Mouse (Mus musculus): ENCODE data around the gene Fam173a. TPM values are rescaled to one million over a fixed set of nuclear protein-coding genes. Genes with fewer than 3 reads are reported as not detected.

Gene Fam173a
- polyA plus RNA-seq, 1 experiment from 2014 or later: 82.3 TPM

- H3K27ac ChIP-seq (ENCODE audit: low read depth, low read length): no peak overlapping the region
- H3K4me3 ChIP-seq (ENCODE audit: low read depth, low read length): 0 out of 2 replicates have a peak overlapping the region, but pooled peaks have one; percentile 38
- no peak for DNase-seq (ENCODE audit: low spot score)
- no peaks in the 10 kb centered on the region for H3K9me3 ChIP-seq (replicated peaks; ENCODE audit: control insufficient read depth, low read length)
- no peak for ATAC-seq
- peaks cover 47% of the 10 kb centered on the region for H3K36me3 ChIP-seq (ENCODE audit: control insufficient read depth, insufficient read depth, low read length)
- no peaks in the 10 kb centered on the region for H3K27me3 ChIP-seq (replicated peaks; ENCODE audit: control insufficient read depth, insufficient read depth, low read length)
- 92% methylated on average over 16 of the region's 16 CpGs for WGBS
- H3K4me2 ChIP-seq (ENCODE audit: low read length): peak overlapping the region; percentile 72; the same call in 1 of the 2 replicates
- peaks cover 48% of the 10 kb centered on the region for H3K4me1 ChIP-seq (ENCODE audit: control insufficient read depth, insufficient read depth, low read length)
- H3K9ac ChIP-seq (ENCODE audit: low read length): no peak overlapping the region
These were observed 43.1 kb upstream of the Fam173a start for GRCm38 (mm10) chr17:25835816-25836215.

DNA sequence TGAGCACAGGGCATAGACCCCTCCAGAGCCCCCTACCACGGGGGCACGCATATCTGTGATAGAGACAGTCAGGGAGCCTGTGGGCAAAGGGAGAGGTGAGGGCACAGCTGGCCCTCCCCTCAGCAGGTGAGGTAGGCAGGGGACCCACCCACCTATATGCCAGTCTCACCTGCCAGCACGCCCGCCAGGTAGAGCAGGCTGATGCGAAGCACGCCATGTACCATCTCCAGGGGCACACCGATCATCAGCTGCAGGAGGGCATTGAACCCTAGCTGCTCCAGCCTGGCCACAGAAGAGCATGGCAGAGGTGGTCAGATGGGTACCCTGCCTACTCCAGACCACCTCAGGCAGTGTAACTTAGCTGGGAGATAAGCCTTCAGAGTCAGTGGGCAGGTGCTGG is 42.6 kb upstream of the Fam173a start:
- Histone ChIP-seq H3K9me3 (replicated peaks; ENCODE audit: control insufficient read depth, low read length) (no peaks in the 10 kb centered on the region), H3K4me3 (ENCODE audit: low read depth, low read length) (no peak overlapping the region), H3K4me2 (ENCODE audit: low read length) (no peak overlapping the region), H3K4me1 (ENCODE audit: control insufficient read depth, insufficient read depth, low read length) (peaks cover 48% of the 10 kb centered on the region), H3K27ac (ENCODE audit: low read depth, low read length) (no peak overlapping the region), H3K36me3 (ENCODE audit: control insufficient read depth, insufficient read depth, low read length) (peaks cover 47% of the 10 kb centered on the region), H3K9ac (ENCODE audit: low read length) (no peak overlapping the region), H3K27me3 (replicated peaks; ENCODE audit: control insufficient read depth, insufficient read depth, low read length) (no peaks in the 10 kb centered on the region)
- DNase-seq (ENCODE audit: low spot score) (no peak), ATAC-seq (no peak)
- WGBS: 94% methylated on average over 7 of the region's 7 CpGs

DNA sequence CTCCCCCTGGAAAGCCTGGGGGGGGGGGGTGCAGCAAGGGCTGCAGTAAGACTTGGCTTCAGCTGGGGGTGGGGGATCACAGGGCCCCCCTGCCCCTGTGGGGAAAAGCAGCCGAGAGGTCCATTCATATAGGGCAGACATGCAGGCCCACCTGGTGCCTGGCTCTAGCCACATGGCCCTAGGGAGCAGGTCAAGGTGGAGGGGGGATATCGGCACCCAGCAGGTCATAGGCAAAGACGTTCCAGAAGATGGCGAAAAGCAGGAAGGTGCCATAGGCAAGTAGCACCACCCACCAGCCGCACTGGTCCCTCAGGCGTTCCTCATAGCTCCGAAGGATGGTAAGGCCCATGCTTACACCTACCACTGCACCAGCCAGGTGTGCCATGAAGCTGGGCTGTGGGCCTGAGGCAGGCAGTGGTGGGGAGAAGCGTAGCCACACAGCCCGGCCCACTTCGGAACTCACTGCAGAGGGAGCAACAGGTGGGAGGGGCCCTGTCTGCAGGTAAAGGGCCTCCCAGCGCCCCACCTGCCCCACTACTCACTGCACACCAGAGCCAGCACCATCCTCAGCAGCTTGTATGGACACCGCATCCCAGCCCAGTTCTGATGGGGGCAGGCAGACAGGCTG is 42.0 kb upstream of the Fam173a start:
- DNase-seq (ENCODE audit: low spot score): no peak
- peaks cover 53% of the 10 kb centered on the region for H3K4me1 ChIP-seq (ENCODE audit: control insufficient read depth, insufficient read depth, low read length)
- H3K27ac ChIP-seq (ENCODE audit: low read depth, low read length): no peak overlapping the region
- H3K9me3 ChIP-seq (replicated peaks; ENCODE audit: control insufficient read depth, low read length): no peaks in the 10 kb centered on the region
- no peaks in the 10 kb centered on the region for H3K27me3 ChIP-seq (replicated peaks; ENCODE audit: control insufficient read depth, insufficient read depth, low read length)
- no peak for ATAC-seq
- H3K36me3 ChIP-seq (ENCODE audit: control insufficient read depth, insufficient read depth, low read length): peaks cover 47% of the 10 kb centered on the region
- H3K9ac ChIP-seq (ENCODE audit: low read length): peak overlapping the region; percentile 62
- peak overlapping the region; percentile 86 for H3K4me3 ChIP-seq (ENCODE audit: low read depth, low read length)
- 87% methylated on average over 12 of the region's 12 CpGs for WGBS
- H3K4me2 ChIP-seq (ENCODE audit: low read length): peak overlapping the region; percentile 79

GRCm38 (mm10) chr17:25833961-25834594 is 41.4 kb upstream of the Fam173a start:
- peaks cover 56% of the 10 kb centered on the region for H3K4me1 ChIP-seq (ENCODE audit: control insufficient read depth, insufficient read depth, low read length)
- H3K4me2 ChIP-seq (ENCODE audit: low read length): peak overlapping the region; percentile 79
- peak overlapping the region; percentile 78; the same call in 1 of the 2 replicates for H3K27ac ChIP-seq (ENCODE audit: low read depth, low read length)
- ATAC-seq (no peak), DNase-seq (ENCODE audit: low spot score) (no peak)
- peak overlapping the region; percentile 86 for H3K4me3 ChIP-seq (ENCODE audit: low read depth, low read length)
- H3K9me3 ChIP-seq (replicated peaks; ENCODE audit: control insufficient read depth, low read length): no peaks in the 10 kb centered on the region
- no peaks in the 10 kb centered on the region for H3K27me3 ChIP-seq (replicated peaks; ENCODE audit: control insufficient read depth, insufficient read depth, low read length)
- H3K9ac ChIP-seq (ENCODE audit: low read length): peak overlapping the region; percentile 62
- 48% methylated on average over 6 of the region's 6 CpGs for WGBS
- H3K36me3 ChIP-seq (ENCODE audit: control insufficient read depth, insufficient read depth, low read length): peaks cover 44% of the 10 kb centered on the region

- Histone ChIP-seq H3K4me1 (ENCODE audit: control insufficient read depth, insufficient read depth, low read length) (peaks cover 58% of the 10 kb centered on the region), H3K4me3 (ENCODE audit: low read depth, low read length) (peak within 1 kb of the TSS; percentile 86), H3K9me3 (replicated peaks; ENCODE audit: control insufficient read depth, low read length) (no peaks in the 10 kb centered on the region), H3K27me3 (replicated peaks; ENCODE audit: control insufficient read depth, insufficient read depth, low read length) (no peaks in the 10 kb centered on the region), H3K36me3 (ENCODE audit: control insufficient read depth, insufficient read depth, low read length) (peaks cover 40% of the 10 kb centered on the region), H3K4me2 (ENCODE audit: low read length) (peak within 1 kb of the TSS; percentile 80), H3K9ac (ENCODE audit: low read length) (peak within 1 kb of the TSS; percentile 89), H3K27ac (ENCODE audit: low read depth, low read length) (peak within 1 kb of the TSS; percentile 82)
- WGBS: under 1% methylated on average over 24 of the region's 24 CpGs
- DNase-seq (ENCODE audit: low spot score): peak; percentile 84
- no peak for ATAC-seq
These were observed 40.6 kb upstream of the Fam173a start, which contains the start of gene Stub1 for GRCm38 (mm10) chr17:25833291-25833663. TSS of gene Stub1 (minus strand) at chr17:25833404.

GRCm38 (mm10) chr17:25832436-25833290 is 40.0 kb upstream of the Fam173a start:
- Histone ChIP-seq H3K4me1 (ENCODE audit: control insufficient read depth, insufficient read depth, low read length) (peaks cover 55% of the 10 kb centered on the region), H3K27ac (ENCODE audit: low read depth, low read length) (peak overlapping the region; percentile 82), H3K36me3 (ENCODE audit: control insufficient read depth, insufficient read depth, low read length) (peaks cover 42% of the 10 kb centered on the region), H3K9ac (ENCODE audit: low read length) (peak overlapping the region; percentile 89), H3K27me3 (replicated peaks; ENCODE audit: control insufficient read depth, insufficient read depth, low read length) (no peaks in the 10 kb centered on the region), H3K4me3 (ENCODE audit: low read depth, low read length) (peak overlapping the region; percentile 86), H3K9me3 (replicated peaks; ENCODE audit: control insufficient read depth, low read length) (no peaks in the 10 kb centered on the region), H3K4me2 (ENCODE audit: low read length) (peak overlapping the region; percentile 80)
- ATAC-seq: peak; percentile 93
- DNase-seq (ENCODE audit: low spot score): peak; percentile 99
- WGBS: under 1% methylated on average over 76 of the region's 77 CpGs

- 63% methylated on average over 21 of the region's 21 CpGs for WGBS
- H3K4me2 ChIP-seq (ENCODE audit: low read length): peak overlapping the region; percentile 80
- H3K9ac ChIP-seq (ENCODE audit: low read length): peak overlapping the region; percentile 89
- H3K9me3 ChIP-seq (replicated peaks; ENCODE audit: control insufficient read depth, low read length): no peaks in the 10 kb centered on the region
- no peaks in the 10 kb centered on the region for H3K27me3 ChIP-seq (replicated peaks; ENCODE audit: control insufficient read depth, insufficient read depth, low read length)
- peaks cover 52% of the 10 kb centered on the region for H3K36me3 ChIP-seq (ENCODE audit: control insufficient read depth, insufficient read depth, low read length)
- DNase-seq (ENCODE audit: low spot score) (no peak), ATAC-seq (no peak)
- H3K27ac ChIP-seq (ENCODE audit: low read depth, low read length): peak overlapping the region; percentile 82; the same call in 1 of the 2 replicates
- H3K4me3 ChIP-seq (ENCODE audit: low read depth, low read length): peak overlapping the region; percentile 86
- peaks cover 48% of the 10 kb centered on the region for H3K4me1 ChIP-seq (ENCODE audit: control insufficient read depth, insufficient read depth, low read length)
These were observed 39.0 kb upstream of the Fam173a start for GRCm38 (mm10) chr17:25831451-25832281.

DNA sequence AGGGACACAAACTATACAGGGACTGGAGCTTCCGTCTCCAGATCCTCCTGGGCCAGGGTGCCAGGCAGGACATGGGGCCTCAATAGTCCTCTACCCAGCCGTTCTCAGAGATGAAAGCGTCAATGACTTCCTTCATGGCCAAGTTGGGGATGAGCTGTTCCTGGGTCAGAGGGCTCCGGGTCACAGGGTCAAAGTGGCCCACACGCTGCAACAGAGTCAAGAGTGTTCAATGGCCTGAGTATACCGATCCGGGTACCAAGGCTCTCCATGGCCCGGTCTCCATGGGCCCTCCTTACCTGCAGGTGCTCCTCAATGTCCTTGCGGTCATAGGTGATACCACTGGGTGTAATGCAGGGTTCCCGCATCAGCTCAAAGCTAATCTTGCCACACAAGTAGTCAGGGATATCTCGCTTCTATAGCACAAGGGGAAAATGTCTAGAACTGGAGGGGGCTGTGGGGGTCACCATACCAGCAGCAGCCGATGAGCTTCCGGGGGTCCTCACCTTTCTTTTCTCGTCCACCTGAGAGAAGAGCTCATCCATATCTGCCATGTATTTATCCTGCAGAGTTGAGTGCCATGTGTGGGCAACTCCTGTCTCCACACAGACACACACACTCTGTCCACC is 38.2 kb upstream of the Fam173a start:
- H3K36me3 ChIP-seq (ENCODE audit: control insufficient read depth, insufficient read depth, low read length): peaks cover 59% of the 10 kb centered on the region

More for the DNA sequence above, 38.2 kb upstream of the Fam173a start:
- peak overlapping the region; percentile 80 for H3K4me2 ChIP-seq (ENCODE audit: low read length)
- 90% methylated on average over 14 of the region's 14 CpGs for WGBS
- ATAC-seq (no peak), DNase-seq (ENCODE audit: low spot score) (no peak)
- no peak overlapping the region for H3K27ac ChIP-seq (ENCODE audit: low read depth, low read length)
- no peak overlapping the region for H3K9ac ChIP-seq (ENCODE audit: low read length)
- no peak overlapping the region for H3K4me3 ChIP-seq (ENCODE audit: low read depth, low read length)
- no peaks in the 10 kb centered on the region for H3K27me3 ChIP-seq (replicated peaks; ENCODE audit: control insufficient read depth, insufficient read depth, low read length)
- H3K4me1 ChIP-seq (ENCODE audit: control insufficient read depth, insufficient read depth, low read length): peaks cover 42% of the 10 kb centered on the region
- H3K9me3 ChIP-seq (replicated peaks; ENCODE audit: control insufficient read depth, low read length): no peaks in the 10 kb centered on the region

Data from forebrain, embryonic 14.5 days (tissue).